20 mouse cellular contexts compared by ENCODE assay signal in genomic region chr11:19353706-19354105, GRCm38 (mm10).
"Had no signal": no experiment of that assay in that cellular context is flagged by ENCODE, and none has a peak within 500 bp of the region (broad histone marks: within the 10 kb centered on the region; RNA-seq: fewer than 3 reads in every experiment).

No protein-coding gene starts in this region.

- ATAC-seq: liver, postnatal 0 days; midbrain, embryonic 13.5 days had no signal

- H3K36me3 ChIP-seq: limb, embryonic 12.5 days; liver, embryonic 13.5 days; lung, embryonic 15.5 days; midbrain, embryonic 13.5 days; stomach, embryonic 15.5 days had no signal

- H3K27me3 ChIP-seq: liver, embryonic 13.5 days; lung, embryonic 15.5 days; megakaryocyte, embryonic 14.5 days; midbrain, embryonic 13.5 days; stomach, embryonic 15.5 days had no signal

- H3K4me3 ChIP-seq: limb, embryonic 12.5 days; liver, embryonic 13.5 days; lung, embryonic 15.5 days; megakaryocyte, embryonic 14.5 days; midbrain, embryonic 13.5 days; myocyte; stomach, embryonic 15.5 days had no signal

- H3K9me3 ChIP-seq: limb, embryonic 12.5 days; liver, embryonic 13.5 days; lung, embryonic 15.5 days; midbrain, embryonic 13.5 days; stomach, embryonic 15.5 days had no signal

- H3K27ac ChIP-seq: kidney, postnatal 0 days; limb, embryonic 12.5 days; liver, embryonic 13.5 days; lung, embryonic 15.5 days; macrophage; midbrain, embryonic 13.5 days; stomach, embryonic 15.5 days had no signal

- DNase-seq: kidney, adult 11 months; kidney, adult 9 months; kidney, postnatal 36 days; layer of hippocampus, adult 9-11 months; layer of hippocampus, postnatal 36 days; liver; liver, embryonic 13.5 days; liver, postnatal 0 days; lung, postnatal 14 days; right cerebral cortex, postnatal 14 days; thymus, adult 2 months; thymus, postnatal 25 days had no signal

- H3K4me1 ChIP-seq: liver, embryonic 13.5 days; megakaryocyte, embryonic 14.5 days had no signal

- H3K9ac ChIP-seq: limb, embryonic 12.5 days; liver, embryonic 13.5 days; liver, postnatal 0 days; lung, embryonic 15.5 days; midbrain, embryonic 13.5 days; stomach, embryonic 15.5 days had no signal

- H3K4me2 ChIP-seq: limb, embryonic 12.5 days; liver, embryonic 13.5 days; lung, embryonic 15.5 days; midbrain, embryonic 13.5 days; stomach, embryonic 15.5 days had no signal
